Mouse (Mus musculus) forebrain, embryonic 12.5 days (tissue): ENCODE results near the gene Slc2a4. TPM values are rescaled to one million over a fixed set of nuclear protein-coding genes. Genes with fewer than 3 reads are reported as not detected.

Experiments used
- ATAC-seq: fragments of 200-750 bp; cut with Nextera tagmentation; 2 replicates; pipeline ENCODE4 v1.8.0; 2017; ENCODE audit warnings: moderate TSS enrichment; ENCODE audit not compliant: low FRiP score
- H3K27ac ChIP-seq: fragments of 300-500 bp; sonication (generic); 2 replicates; pipeline ENCODE4 v1.5.1; 2016; ENCODE audit warnings: mild to moderate bottlenecking
- H3K27me3 ChIP-seq: fragments of 300-500 bp; sonication (generic); 2 replicates; pipeline ENCODE4 v1.6.1; 2016; ENCODE audit warnings: mild to moderate bottlenecking
- H3K36me3 ChIP-seq: fragments of 300-500 bp; sonication (generic); replicated peaks from 2 replicates; pipeline ENCODE4 v1.6.1; 2016; ENCODE audit warnings: mild to moderate bottlenecking
- H3K4me1 ChIP-seq: fragments of 300-500 bp; sonication (generic); 2 replicates; pipeline ENCODE4 v1.6.1; 2016
- H3K4me2 ChIP-seq: fragments of 300-500 bp; sonication (generic); 2 replicates; pipeline ENCODE4 v1.6.1; 2016; ENCODE audit warnings: mild to moderate bottlenecking, moderate library complexity
- H3K4me3 ChIP-seq: fragments of 300-500 bp; sonication (generic); replicated peaks from 2 replicates; pipeline ENCODE4 v1.5.1; 2016; ENCODE audit warnings: mild to moderate bottlenecking
- H3K9ac ChIP-seq: fragments of 300-500 bp; sonication (generic); 2 replicates; pipeline ENCODE4 v1.6.1; 2016; ENCODE audit warnings: mild to moderate bottlenecking
- H3K9me3 ChIP-seq: fragments of 300-500 bp; sonication (generic); 2 replicates; pipeline ENCODE4 v1.6.1; 2016
- WGBS: fragments of 180-500 bp; shearing (Covaris S2); methylation state at CpG from one replicate; pipeline ENCODE4 v1.1.7; 2016; 5-methylcytosine and 5-hydroxymethylcytosine counted together
- polyA plus RNA-seq: library from polyadenylated mRNA; unstranded; fragments of >200 nt; fragmentation: Nextera tagmentation; extraction: Ambion mirVana; gene quantifications from 2 replicates; pipeline ENCODE4 v1.2.1, GENCODE M21; 2016

Slc2a4 gene
- polyA plus RNA-seq, 1 experiment from 2014 or later = 13.3 TPM

DNA sequence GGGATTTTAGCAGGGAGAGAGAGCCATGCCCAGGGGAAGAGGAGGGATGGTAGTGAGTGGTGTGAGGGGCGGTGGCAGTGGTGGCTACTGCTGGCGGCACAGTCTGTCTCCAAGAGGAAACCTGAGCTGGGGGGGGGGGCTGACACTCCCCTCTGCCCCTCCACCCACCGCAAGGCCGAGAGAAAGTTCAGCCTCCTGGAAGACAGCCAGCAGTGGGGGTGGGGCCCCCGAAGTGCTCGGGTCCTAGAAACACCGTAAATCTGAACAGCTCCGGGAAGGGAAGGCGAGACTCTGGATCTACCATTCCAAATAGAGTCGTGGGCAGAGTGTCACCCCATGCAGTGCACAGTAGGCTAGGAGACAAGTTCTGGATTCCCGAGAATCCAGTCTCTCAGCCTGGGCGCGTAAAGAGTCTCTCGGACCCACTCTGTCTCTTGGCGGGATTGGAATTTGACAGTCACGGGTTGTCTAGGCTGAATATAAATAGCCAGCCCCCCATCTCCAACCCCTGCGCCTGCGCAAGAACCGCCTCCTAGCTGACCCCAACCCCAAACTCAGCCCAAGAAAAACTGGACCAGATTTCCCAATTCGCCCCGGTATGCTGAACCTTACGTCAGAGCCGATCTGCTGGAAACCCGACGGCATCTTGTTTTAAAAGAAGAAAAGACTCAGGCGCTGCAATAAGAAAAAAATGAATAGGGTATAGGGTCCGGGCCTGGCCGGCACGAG is 487 bp downstream of the Slc2a4 start:
- Histone ChIP-seq H3K9ac (peak overlapping the region; percentile 56), H3K4me2 (peak overlapping the region; percentile 68), H3K4me3 (peak overlapping the region; percentile 45), H3K36me3 (peaks cover 18% of the 10 kb centered on the region), H3K27ac (peak overlapping the region; percentile 71), H3K27me3 (peaks cover 13% of the 10 kb centered on the region), H3K4me1 (peaks cover 25% of the 10 kb centered on the region), H3K9me3 (no peaks in the 10 kb centered on the region)
- peak; percentile 39 for ATAC-seq
- WGBS = 3% methylated on average over 29 of the region's 29 CpGs

DNA sequence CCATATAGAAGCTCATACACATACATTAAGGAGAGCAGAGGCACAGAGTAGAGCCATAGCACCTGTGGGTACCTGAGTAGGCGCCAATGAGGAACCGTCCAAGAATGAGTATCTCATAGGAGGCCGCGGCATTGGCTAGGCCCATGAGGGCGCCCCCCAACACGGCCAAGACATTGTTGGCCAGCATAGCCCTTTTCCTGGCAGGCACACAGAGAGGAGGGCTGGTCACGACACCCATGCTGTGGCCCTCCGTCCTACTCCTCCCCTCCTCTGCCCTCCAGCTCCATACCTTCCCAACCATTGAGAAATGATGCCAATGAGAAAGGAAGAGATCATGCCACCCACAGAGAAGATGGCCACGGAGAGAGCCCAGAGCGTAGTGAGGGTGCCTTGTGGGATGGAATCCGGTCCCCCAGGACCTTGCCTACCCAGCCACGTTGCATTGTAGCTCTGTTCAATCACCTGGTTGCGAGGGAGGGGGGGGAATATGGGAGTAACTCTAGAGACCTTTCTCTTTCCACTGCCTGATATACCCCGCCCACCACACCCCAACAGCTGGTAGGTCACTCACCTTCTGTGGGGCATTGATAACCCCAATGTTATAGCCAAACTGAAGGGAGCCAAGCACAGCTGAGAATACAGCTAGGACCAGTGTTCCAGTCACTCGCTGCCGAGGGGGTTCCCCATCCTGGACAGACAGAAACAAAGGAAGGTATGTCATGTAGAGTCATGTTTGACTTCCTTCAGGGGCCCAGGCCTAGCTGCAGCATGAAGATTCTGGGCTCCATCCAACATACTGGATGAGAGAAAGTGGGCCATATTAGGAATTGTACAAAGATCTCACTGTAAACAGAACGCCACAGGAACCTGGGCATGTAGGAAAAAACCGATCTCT is 1.7 kb downstream of the Slc2a4 start:
- 92% methylated on average over 18 of the region's 18 CpGs for WGBS
- Histone ChIP-seq H3K4me2 (peak overlapping the region; percentile 68; the same call in 1 of the 2 replicates), H3K36me3 (peaks cover 18% of the 10 kb centered on the region), H3K27ac (no peak overlapping the region), H3K9me3 (no peaks in the 10 kb centered on the region), H3K9ac (no peak overlapping the region), H3K27me3 (peaks cover 9% of the 10 kb centered on the region; the same call in 1 of the 2 replicates), H3K4me1 (peaks cover 25% of the 10 kb centered on the region), H3K4me3 (peak overlapping the region; percentile 45; the same call in 1 of the 2 replicates)
- no peak for ATAC-seq

- Histone ChIP-seq H3K27ac (no peak overlapping the region), H3K4me3 (no peak overlapping the region), H3K9me3 (no peaks in the 10 kb centered on the region), H3K9ac (no peak overlapping the region), H3K4me1 (peaks cover 25% of the 10 kb centered on the region), H3K4me2 (no peak overlapping the region), H3K36me3 (peaks cover 18% of the 10 kb centered on the region), H3K27me3 (0 out of 2 replicates have a peak, but pooled peaks cover 3% of the 10 kb centered on the region)
- no peak for ATAC-seq
- WGBS = 85% methylated on average over 13 of the region's 13 CpGs
Measured at GRCm38 (mm10) chr11:69945216-69945615, 2.8 kb downstream of the Slc2a4 start.

DNA sequence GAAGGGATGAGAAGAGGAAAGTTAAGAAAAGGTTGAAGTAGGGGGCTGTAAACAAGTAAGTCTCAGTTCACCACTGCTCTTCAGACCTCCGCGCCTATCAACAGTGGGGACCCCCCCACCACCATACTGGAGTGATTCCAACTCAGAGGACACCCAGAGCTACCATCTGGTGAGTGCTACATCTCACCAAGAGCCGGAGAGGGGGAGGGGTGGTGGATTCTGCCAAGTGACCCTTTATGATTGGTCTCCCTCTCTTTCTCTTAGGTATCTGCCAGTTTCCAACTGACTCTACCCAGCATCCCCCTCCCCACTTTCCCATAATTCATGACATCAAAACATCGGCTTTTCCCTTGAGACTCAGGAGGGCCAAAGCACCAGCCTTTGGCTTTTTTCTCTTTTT is 7.0 kb downstream of the Slc2a4 start:
- WGBS = 86% methylated on average over 4 of the region's 4 CpGs
- H3K36me3 ChIP-seq = peaks cover 18% of the 10 kb centered on the region
- ATAC-seq = no peak
- H3K27ac ChIP-seq = no peak overlapping the region
- no peak overlapping the region for H3K4me3 ChIP-seq
- H3K27me3 ChIP-seq = peaks cover 33% of the 10 kb centered on the region
- H3K4me2 ChIP-seq = no peak overlapping the region
- H3K9me3 ChIP-seq = no peaks in the 10 kb centered on the region
- H3K9ac ChIP-seq = no peak overlapping the region
- H3K4me1 ChIP-seq = peaks cover 15% of the 10 kb centered on the region

DNA sequence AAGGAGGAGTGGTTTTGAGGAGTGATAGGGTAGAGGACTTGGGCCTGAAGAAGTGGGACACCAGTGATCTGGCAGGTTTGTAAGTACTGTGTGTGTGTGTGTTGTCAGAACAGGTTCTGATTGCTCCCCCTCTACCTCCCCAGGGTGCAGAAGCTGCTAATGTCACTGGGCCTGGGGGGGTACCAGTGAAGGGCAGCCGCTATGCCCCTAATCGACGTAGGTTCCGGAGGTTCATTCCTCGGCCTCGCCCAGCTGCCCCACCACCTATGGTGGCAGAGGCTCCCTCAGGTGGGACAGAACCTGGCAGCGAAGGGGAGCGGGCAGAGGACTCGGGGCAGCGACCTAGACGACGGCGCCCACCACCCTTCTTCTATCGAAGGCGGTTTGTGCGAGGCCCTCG is 8.3 kb downstream of the Slc2a4 start:
- 92% methylated on average over 17 of the region's 17 CpGs for WGBS
- no peak for ATAC-seq
- H3K27ac ChIP-seq = no peak overlapping the region
- peaks cover 22% of the 10 kb centered on the region for H3K4me1 ChIP-seq
- H3K9ac ChIP-seq = no peak overlapping the region
- H3K27me3 ChIP-seq = peaks cover 39% of the 10 kb centered on the region
- H3K9me3 ChIP-seq = no peaks in the 10 kb centered on the region
- H3K4me2 ChIP-seq = no peak overlapping the region
- peaks cover 10% of the 10 kb centered on the region for H3K36me3 ChIP-seq
- no peak overlapping the region for H3K4me3 ChIP-seq

GRCm38 (mm10) chr11:69939181-69939580 is 8.8 kb downstream of the Slc2a4 start:
- peaks cover 5% of the 10 kb centered on the region for H3K36me3 ChIP-seq
- peaks cover 41% of the 10 kb centered on the region for H3K27me3 ChIP-seq
- no peak overlapping the region for H3K4me2 ChIP-seq
- H3K4me1 ChIP-seq = peaks cover 24% of the 10 kb centered on the region
- no peak overlapping the region for H3K27ac ChIP-seq
- H3K9ac ChIP-seq = no peak overlapping the region
- no peak overlapping the region for H3K4me3 ChIP-seq
- WGBS = 72% methylated on average over 5 of the region's 5 CpGs
- no peaks in the 10 kb centered on the region for H3K9me3 ChIP-seq
- ATAC-seq = no peak

GRCm38 (mm10) chr11:69938401-69938979 is 9.5 kb downstream of the Slc2a4 start:
- Histone ChIP-seq H3K9me3 (no peaks in the 10 kb centered on the region), H3K27ac (no peak overlapping the region), H3K27me3 (peaks cover 41% of the 10 kb centered on the region), H3K9ac (no peak overlapping the region), H3K4me2 (no peak overlapping the region), H3K4me3 (no peak overlapping the region), H3K36me3 (no peaks in the 10 kb centered on the region; the same call in 1 of the 2 replicates), H3K4me1 (peaks cover 24% of the 10 kb centered on the region)
- WGBS = 31% methylated on average over 9 of the region's 9 CpGs
- no peak for ATAC-seq

GRCm38 (mm10) chr11:69937834-69938233 is 10.2 kb downstream of the Slc2a4 start:
- ATAC-seq = no peak
- H3K27ac ChIP-seq = no peak overlapping the region
- peaks cover 41% of the 10 kb centered on the region for H3K27me3 ChIP-seq
- 78% methylated on average over 5 of the region's 5 CpGs for WGBS
- no peak overlapping the region for H3K4me2 ChIP-seq
- peaks cover 24% of the 10 kb centered on the region for H3K4me1 ChIP-seq
- H3K36me3 ChIP-seq = no peaks in the 10 kb centered on the region; the same call in 1 of the 2 replicates
- H3K9ac ChIP-seq = 0 out of 2 replicates have a peak overlapping the region, but pooled peaks have one; percentile 5
- H3K4me3 ChIP-seq = no peak overlapping the region
- no peaks in the 10 kb centered on the region for H3K9me3 ChIP-seq

- H3K9me3 ChIP-seq = no peaks in the 10 kb centered on the region
- peaks cover 41% of the 10 kb centered on the region for H3K27me3 ChIP-seq
- ATAC-seq = no peak
- 49% methylated on average over 4 of the region's 4 CpGs for WGBS
- 0 out of 2 replicates have a peak overlapping the region, but pooled peaks have one; percentile 5 for H3K9ac ChIP-seq
- peaks cover 24% of the 10 kb centered on the region for H3K4me1 ChIP-seq
- no peaks in the 10 kb centered on the region for H3K36me3 ChIP-seq
- H3K27ac ChIP-seq = no peak overlapping the region
- no peak overlapping the region for H3K4me2 ChIP-seq
- no peak overlapping the region for H3K4me3 ChIP-seq
Measured at GRCm38 (mm10) chr11:69937385-69937784, 10.6 kb downstream of the Slc2a4 start.

- H3K4me2 ChIP-seq = peak overlapping the region; percentile 100
- H3K36me3 ChIP-seq = no peaks in the 10 kb centered on the region
- H3K9ac ChIP-seq = peak overlapping the region; percentile 70; the same call in 1 of the 2 replicates
- 47% methylated on average over 9 of the region's 9 CpGs for WGBS
- no peaks in the 10 kb centered on the region for H3K9me3 ChIP-seq
- H3K4me3 ChIP-seq = peak overlapping the region; percentile 63
- peaks cover 41% of the 10 kb centered on the region for H3K27me3 ChIP-seq
- H3K27ac ChIP-seq = no peak overlapping the region
- H3K4me1 ChIP-seq = peaks cover 24% of the 10 kb centered on the region
- ATAC-seq = no peak
Measured at GRCm38 (mm10) chr11:69936714-69937347, 11.2 kb downstream of the Slc2a4 start.

DNA sequence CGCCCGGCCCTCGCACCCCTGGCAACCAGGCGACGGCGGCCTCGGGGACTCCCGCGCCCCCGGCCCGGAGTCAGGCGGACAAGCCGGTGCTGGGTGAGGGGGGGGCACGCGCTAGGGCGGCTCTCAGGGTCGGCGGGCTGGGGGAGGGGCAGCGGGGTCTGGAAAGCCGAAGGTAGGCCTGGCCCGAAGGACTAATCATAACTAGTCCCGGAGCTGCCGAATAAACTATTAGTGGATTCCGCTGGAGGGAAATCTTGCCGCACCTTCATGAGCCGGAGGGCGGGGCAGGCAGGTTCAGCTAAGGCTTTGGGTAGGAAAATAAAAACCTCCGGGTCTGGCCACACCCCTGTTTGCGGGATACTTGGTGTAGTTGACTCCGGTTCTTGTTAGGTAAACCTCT is 11.8 kb downstream of the Slc2a4 start:
- Histone ChIP-seq H3K27ac (no peak overlapping the region), H3K4me2 (peak overlapping the region; percentile 100), H3K27me3 (peaks cover 41% of the 10 kb centered on the region), H3K9me3 (no peaks in the 10 kb centered on the region), H3K4me1 (peaks cover 24% of the 10 kb centered on the region), H3K36me3 (no peaks in the 10 kb centered on the region), H3K9ac (peak overlapping the region; percentile 70), H3K4me3 (peak overlapping the region; percentile 63)
- no peak for ATAC-seq
- WGBS = 2% methylated on average over 30 of the region's 30 CpGs
